In genomic region chr2:78983944-78984498, GRCm38 (mm10) we compare ENCODE assay signal across 29 mouse cellular contexts.
A peak's percentile ranks its signal among the peaks of the same experiment; 100 is the strongest.
DNase-seq lines count a peak whose midpoint lies in the region; ATAC-seq and TF ChIP-seq lines count a peak whose summit lies in the region.
"Had no signal": no experiment of that assay in that cellular context is flagged by ENCODE, and none has a peak within 500 bp of the region (broad histone marks: within the 10 kb centered on the region; RNA-seq: fewer than 3 reads in every experiment).

No protein-coding gene starts in this region.

- peaks cover 3% of the 10 kb centered on the region for H3K4me1 ChIP-seq in thymus, adult 2 months (replicated peaks; ENCODE audit: control insufficient read depth, insufficient read depth, low read length)
- H3K4me1 ChIP-seq in liver, embryonic 13.5 days (replicated peaks), result peaks cover 21% of the 10 kb centered on the region
- H3K4me1 ChIP-seq in kidney, adult 2 months (ENCODE audit: control insufficient read depth, insufficient read depth, low read length), result no peaks in the 10 kb centered on the region
- H3K4me1 ChIP-seq: embryonic facial prominence, embryonic 10.5 days; embryonic facial prominence, embryonic 13.5 days; forebrain, embryonic 12.5 days; heart, embryonic 15.5 days; hindbrain, embryonic 10.5 days had no signal

- peak; percentile 19 for ATAC-seq in CD4-positive, CD25-positive, alpha-beta regulatory T cell, adult 4 months
- peak; percentile 63 for ATAC-seq in liver, embryonic 13.5 days (ENCODE audit: low read depth)
- no peak for ATAC-seq in megakaryocyte progenitor cell, adult 5-6 weeks (replicated peaks; ENCODE audit: poor library complexity)
- ATAC-seq: forebrain, embryonic 15.5 days; hindbrain, embryonic 16.5 days had no signal

- H3K27me3 ChIP-seq in thymus, adult 2 months (ENCODE audit: control insufficient read depth, insufficient read depth, low read length), result no peaks in the 10 kb centered on the region
- no peaks in the 10 kb centered on the region for H3K27me3 ChIP-seq in liver, embryonic 13.5 days
- no peaks in the 10 kb centered on the region for H3K27me3 ChIP-seq in kidney, adult 2 months (replicated peaks; ENCODE audit: control insufficient read depth, insufficient read depth, low read length)
- H3K27me3 ChIP-seq: forebrain, embryonic 12.5 days; heart, embryonic 12.5 days; heart, embryonic 15.5 days; hindbrain, embryonic 13.5 days had no signal

- H3K4me2 ChIP-seq in liver, embryonic 13.5 days, result no peak overlapping the region
- H3K4me2 ChIP-seq: embryonic facial prominence, embryonic 13.5 days; forebrain, embryonic 12.5 days; forebrain, embryonic 15.5 days; heart, embryonic 12.5 days; heart, embryonic 15.5 days; hindbrain, embryonic 13.5 days had no signal

- DNase-seq in thymus, postnatal 14 days, result peak; percentile 12
- DNase-seq in thymus, adult 2 months, result no peak
- DNase-seq in R1 (ENCODE audit: low read depth, low spot score), result peak; percentile 3
- DNase-seq in liver, embryonic 13.5 days, result no peak
- no peak for DNase-seq in left cerebral cortex, postnatal 36 days (ENCODE audit: low spot score in 2 of 2)
- no peak for DNase-seq in kidney, adult 2 months
- DNase-seq: adrenal gland, adult 2 months; adrenal gland, postnatal 14 days; cerebellum, adult 11 months; cerebellum, adult 2 months; cerebellum, adult 9-11 months; cerebellum, postnatal 25 days; embryo, embryonic 11 days; gastrocnemius, postnatal 25 days; heart, adult 18-20 months; heart, postnatal 10 days; heart, postnatal 36 days had no signal

- WGBS in thymus, adult 2 months, result 85% methylated on average over 5 of the region's 5 CpGs
- 59% methylated on average over 5 of the region's 5 CpGs for WGBS in liver, embryonic 13.5 days (ENCODE audit: insufficient replicate concordance)
- WGBS in kidney, adult 2 months, result 73% methylated on average over 5 of the region's 5 CpGs

- TF ChIP-seq CTCF in thymus, adult 2 months (IDR thresholded peaks at IDR 0.05; ENCODE audit: borderline replicate concordance, control insufficient read depth, extremely low read depth, insufficient read depth, low read length, poor library complexity), result no peak
- TF ChIP-seq CTCF in kidney, adult 2 months (conservative IDR thresholded peaks at IDR 0.05; ENCODE audit: insufficient read depth, insufficient read length, low read depth, low read length), result no peak

- H3K9ac ChIP-seq in liver, embryonic 13.5 days, result no peak overlapping the region
- H3K9ac ChIP-seq: embryonic facial prominence, embryonic 13.5 days; forebrain, embryonic 12.5 days; forebrain, embryonic 15.5 days; heart, embryonic 12.5 days; heart, embryonic 15.5 days; hindbrain, embryonic 13.5 days had no signal

- no peaks in the 10 kb centered on the region for H3K9me3 ChIP-seq in liver, embryonic 13.5 days (replicated peaks)
- H3K9me3 ChIP-seq: embryonic facial prominence, embryonic 10.5 days; embryonic facial prominence, embryonic 13.5 days; forebrain, embryonic 12.5 days; forebrain, embryonic 15.5 days; heart, embryonic 12.5 days; heart, embryonic 15.5 days; hindbrain, embryonic 10.5 days; hindbrain, embryonic 13.5 days had no signal

- intact Hi-C loops in left cerebral cortex, postnatal 36 days (cut with DNase I), result no loop called here

- no peak for TF ChIP-seq POLR2A in thymus, adult 2 months (IDR thresholded peaks at IDR 0.05; ENCODE audit: control insufficient read depth, extremely low read depth, insufficient read depth, low read length, poor library complexity)
- TF ChIP-seq POLR2A in kidney, adult 2 months (IDR thresholded peaks at IDR 0.05; ENCODE audit: low read depth, low read length), result no peak

- no peak overlapping the region for H3K4me3 ChIP-seq in thymus, adult 2 months (ENCODE audit: control insufficient read depth, insufficient read depth, low read length)
- H3K4me3 ChIP-seq in liver, embryonic 13.5 days (replicated peaks), result no peak overlapping the region
- no peak overlapping the region for H3K4me3 ChIP-seq in kidney, adult 2 months (ENCODE audit: insufficient read depth, low read depth, low read length)
- H3K4me3 ChIP-seq: embryonic facial prominence, embryonic 10.5 days; embryonic facial prominence, embryonic 13.5 days; erythroblast, embryonic 14.5 days; forebrain, embryonic 12.5 days; forebrain, embryonic 15.5 days; heart, embryonic 12.5 days; heart, embryonic 15.5 days; hindbrain, embryonic 10.5 days; hindbrain, embryonic 13.5 days had no signal

- H3K36me3 ChIP-seq in thymus, adult 2 months (ENCODE audit: control insufficient read depth, insufficient read depth, low read length), result no peaks in the 10 kb centered on the region
- H3K36me3 ChIP-seq in liver, embryonic 13.5 days, result no peaks in the 10 kb centered on the region
- no peaks in the 10 kb centered on the region for H3K36me3 ChIP-seq in kidney, adult 2 months (ENCODE audit: control insufficient read depth, insufficient read depth, low read length)
- H3K36me3 ChIP-seq: embryonic facial prominence, embryonic 10.5 days; embryonic facial prominence, embryonic 13.5 days; forebrain, embryonic 12.5 days; forebrain, embryonic 15.5 days; heart, embryonic 12.5 days; heart, embryonic 15.5 days; hindbrain, embryonic 10.5 days; hindbrain, embryonic 13.5 days had no signal

- no peak overlapping the region for H3K27ac ChIP-seq in thymus, adult 2 months (ENCODE audit: control insufficient read depth, insufficient read depth, low read length)
- H3K27ac ChIP-seq in liver, embryonic 13.5 days, result no peak overlapping the region
- no peak overlapping the region for H3K27ac ChIP-seq in kidney, adult 2 months (ENCODE audit: insufficient read depth, low read depth, low read length)
- H3K27ac ChIP-seq: embryonic facial prominence, embryonic 10.5 days; embryonic facial prominence, embryonic 13.5 days; forebrain, embryonic 12.5 days; forebrain, embryonic 15.5 days; heart, embryonic 15.5 days; hindbrain, embryonic 10.5 days; hindbrain, embryonic 13.5 days had no signal

Comparison
In these comparisons a context has a peak if more than half of its experiments do, and no peak if none do; other contexts are left out.
1. DNase-seq: peak in thymus, postnatal 14 days (single experiment) and R1 (single experiment); none in thymus, adult 2 months (single experiment), liver, embryonic 13.5 days (single experiment), left cerebral cortex, postnatal 36 days (0 of 2) and kidney, adult 2 months (single experiment).